Mouse (Mus musculus): Measurements from ENCODE around the gene Itpr1.

The Itpr1 gene

DNA sequence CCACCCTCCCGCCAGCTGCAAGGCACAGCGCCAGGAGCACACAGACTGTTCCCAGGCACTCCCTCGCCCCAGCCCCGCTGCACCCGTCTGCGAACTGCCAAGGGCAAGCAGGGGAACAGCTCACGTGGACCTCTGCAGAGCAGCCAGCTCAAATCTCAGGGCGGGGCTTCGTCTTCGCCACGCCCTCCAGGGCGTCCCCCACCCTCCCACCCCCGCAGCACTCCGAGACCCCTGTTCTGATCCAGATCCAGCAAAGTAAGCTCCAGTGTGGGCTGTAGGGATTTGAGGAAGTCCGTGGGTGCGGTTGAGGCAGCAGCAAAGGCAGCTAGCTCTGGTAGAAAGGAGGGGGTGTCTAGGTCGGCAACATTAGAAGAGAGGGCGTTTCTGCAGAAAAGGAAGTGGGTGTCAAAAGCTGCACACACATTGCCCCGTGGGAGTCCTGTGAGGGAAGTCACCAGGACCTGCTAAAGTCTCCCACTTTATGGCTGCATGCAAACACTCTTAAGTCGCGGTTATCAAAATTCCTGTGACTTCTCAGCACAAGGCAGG lies 358.2 kb downstream of the Itpr1 start:
- in situ Hi-C loops (cut with MseI, MboI), result no loop called here

DNA sequence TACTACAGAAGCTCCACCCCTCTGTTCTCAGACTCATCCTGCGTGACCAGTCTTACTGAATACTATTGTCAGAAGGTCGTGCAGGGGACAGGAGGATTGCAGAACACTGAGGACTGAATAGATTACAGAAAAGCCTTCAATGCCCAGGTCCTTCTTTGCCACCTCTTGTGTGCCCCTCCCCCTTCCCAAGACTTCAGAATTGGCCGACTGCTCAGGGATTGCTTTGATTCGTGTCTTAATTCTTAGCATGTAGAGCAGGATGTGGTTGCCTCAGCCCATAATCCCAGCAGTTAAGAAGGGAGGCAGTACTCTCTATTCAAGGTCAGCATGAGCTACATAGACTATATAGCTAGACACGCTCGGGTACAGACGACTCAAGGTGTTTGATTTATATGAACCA lies 359.8 kb downstream of the Itpr1 start:
- in situ Hi-C loops (cut with MseI, MboI), result no loop called here

DNA sequence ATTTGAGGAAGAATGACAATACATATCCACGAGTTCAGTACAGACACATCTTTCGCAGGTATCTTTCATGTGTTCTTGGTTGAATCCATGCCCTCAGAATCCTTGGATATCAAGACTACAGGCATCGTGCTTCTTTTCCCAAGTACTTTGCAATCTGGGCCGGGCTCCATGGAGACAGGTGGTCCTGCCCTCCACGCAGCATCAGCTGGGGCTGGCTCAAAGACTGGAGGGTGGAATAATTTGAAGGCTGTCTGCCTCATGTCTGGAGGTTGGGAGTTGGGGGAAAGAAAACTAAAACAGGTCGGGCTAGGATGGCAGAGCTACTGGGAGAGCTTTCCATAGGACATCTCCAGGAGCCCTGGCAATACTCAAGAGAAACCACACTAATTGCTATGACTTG lies 364.2 kb downstream of the Itpr1 start:
- in situ Hi-C loops (cut with MseI, MboI), result no loop called here

DNA sequence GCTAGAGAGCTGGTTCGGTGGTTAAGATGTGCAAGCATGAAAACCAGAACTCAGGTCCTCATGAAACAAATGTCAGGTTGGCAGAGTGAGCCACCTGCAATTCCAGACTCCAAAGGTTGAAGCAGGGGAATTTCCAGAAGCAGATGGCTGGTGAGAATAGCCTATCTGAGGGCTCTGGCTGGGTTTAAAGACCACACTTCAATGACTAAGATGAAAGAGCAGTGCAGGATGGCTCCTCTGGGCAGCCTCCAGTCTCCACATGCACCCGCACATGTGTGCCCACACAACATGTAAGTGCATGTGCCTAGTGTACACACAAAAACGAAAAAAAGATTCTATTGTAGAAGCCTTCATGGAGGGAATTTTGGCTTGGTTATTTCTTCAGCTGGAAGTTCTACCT lies 375.5 kb downstream of the Itpr1 start:
- in situ Hi-C loops (cut with MseI, MboI), result no loop called here

DNA sequence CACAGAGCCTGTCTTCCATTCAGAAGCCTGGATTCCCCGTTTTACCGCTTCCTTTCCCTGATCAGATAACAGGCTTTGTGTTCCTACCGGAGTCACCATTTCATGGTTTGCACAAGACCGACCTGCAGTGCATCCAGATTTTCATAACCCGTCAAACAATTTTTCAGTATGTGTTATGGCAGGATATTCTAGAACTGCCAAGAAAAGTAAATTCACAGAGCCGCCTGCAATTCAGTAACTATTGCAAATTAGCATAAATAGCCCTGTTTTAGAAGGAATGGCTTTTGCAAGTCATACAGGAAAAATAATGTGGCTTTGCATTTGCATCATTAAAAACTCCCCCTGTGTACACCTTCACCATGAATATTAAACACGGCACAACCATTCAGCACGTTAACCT lies 379.3 kb downstream of the Itpr1 start:
- in situ Hi-C loops (cut with MseI, MboI), result no loop called here

DNA sequence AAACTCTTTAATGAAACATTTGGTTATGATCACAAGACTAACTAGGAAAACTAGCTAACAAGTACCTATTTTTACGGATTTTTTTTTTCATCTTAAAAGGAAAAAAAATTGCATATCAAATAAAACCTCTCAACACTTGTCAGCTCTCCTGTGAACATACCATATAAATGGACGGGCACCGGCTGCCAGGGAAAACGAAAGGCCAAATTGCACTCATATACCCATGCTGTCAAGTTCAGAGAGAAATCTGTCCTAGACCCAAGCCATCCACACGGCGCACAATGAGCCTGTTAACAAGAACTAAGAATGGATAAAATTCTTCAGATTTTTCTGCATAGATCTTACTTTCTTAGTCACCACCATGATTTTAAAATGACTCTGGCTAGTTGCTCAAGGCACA lies 379.7 kb downstream of the Itpr1 start:
- in situ Hi-C loops (cut with MseI, MboI), result no loop called here

DNA sequence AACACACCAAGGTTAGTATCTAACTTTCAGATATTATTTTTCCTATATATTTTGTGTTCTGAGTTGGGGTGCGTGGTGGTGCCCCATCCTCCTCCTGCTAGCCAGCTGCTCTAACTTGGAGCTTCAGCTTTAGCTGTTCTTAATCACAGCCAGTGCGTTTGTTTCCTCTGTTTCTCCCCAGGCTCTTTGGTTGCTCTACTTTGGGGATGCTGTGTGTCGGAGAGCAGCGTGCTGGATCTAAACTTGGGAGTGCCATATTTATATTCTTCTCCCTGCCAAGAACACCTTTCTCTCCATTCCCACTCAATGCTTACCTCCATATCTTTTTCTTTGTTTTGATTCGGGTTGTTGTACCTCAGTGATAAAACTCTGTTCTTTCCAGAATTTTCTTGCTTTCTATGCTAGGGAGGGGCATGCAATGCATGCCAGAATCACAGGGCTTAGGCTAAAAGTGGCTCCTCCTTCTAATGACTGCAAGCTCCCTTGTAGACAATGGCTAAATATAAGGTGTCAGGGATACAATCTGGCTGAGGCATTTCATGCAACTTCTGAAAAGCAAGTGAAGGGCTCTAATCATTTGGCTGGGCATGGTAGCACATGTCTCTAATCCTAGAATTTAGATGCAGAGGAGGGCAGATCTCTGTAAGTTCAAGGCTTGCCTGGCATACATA lies 381.4 kb downstream of the Itpr1 start:
- in situ Hi-C loops (cut with MseI, MboI), result no loop called here

DNA sequence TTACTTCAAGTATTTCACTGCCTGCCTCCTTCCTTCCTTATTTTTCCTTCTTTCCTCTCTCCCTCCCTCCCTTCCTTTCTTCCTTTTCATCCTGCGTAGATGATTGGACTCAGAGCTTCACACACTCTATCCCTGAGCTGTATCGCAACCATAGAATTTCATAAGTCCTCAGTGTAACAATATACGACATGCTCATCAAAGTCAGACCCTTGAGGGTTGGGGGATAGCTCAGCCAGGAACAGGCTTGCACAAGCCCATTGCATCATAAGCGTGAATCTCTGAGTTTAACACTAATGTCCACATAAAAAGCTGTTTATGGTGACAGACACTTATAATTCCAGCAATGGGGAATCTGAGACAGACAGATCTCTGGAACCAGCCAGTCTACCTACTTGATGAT lies 385.8 kb downstream of the Itpr1 start:
- in situ Hi-C loops (cut with MseI, MboI), result no loop called here

DNA sequence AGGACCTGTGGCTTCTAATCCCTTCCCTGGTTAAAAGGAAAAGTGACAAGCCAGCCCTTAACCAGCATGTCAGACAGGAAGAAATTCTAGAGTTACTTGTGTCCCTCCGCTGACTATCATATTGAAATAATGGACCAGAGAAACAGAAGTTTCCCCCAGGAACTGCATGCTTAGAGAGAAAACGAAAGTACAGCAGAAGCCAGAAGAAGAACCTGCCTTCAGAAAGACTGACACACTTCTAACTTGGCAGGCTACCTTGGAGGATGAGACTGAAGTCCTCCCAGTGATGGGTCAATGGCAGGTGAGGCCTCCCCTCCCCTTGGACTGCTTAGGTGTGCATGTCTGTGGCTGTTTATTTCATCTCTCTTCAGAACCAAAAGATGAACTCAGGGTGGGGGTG lies 386.4 kb downstream of the Itpr1 start:
- in situ Hi-C loops (cut with MseI, MboI), result no loop called here

Measured in mouse trophoblast stem cell (cell line).